Mouse (Mus musculus): Measurements from ENCODE around the gene Zdhhc1.

Zdhhc1 gene

DNA sequence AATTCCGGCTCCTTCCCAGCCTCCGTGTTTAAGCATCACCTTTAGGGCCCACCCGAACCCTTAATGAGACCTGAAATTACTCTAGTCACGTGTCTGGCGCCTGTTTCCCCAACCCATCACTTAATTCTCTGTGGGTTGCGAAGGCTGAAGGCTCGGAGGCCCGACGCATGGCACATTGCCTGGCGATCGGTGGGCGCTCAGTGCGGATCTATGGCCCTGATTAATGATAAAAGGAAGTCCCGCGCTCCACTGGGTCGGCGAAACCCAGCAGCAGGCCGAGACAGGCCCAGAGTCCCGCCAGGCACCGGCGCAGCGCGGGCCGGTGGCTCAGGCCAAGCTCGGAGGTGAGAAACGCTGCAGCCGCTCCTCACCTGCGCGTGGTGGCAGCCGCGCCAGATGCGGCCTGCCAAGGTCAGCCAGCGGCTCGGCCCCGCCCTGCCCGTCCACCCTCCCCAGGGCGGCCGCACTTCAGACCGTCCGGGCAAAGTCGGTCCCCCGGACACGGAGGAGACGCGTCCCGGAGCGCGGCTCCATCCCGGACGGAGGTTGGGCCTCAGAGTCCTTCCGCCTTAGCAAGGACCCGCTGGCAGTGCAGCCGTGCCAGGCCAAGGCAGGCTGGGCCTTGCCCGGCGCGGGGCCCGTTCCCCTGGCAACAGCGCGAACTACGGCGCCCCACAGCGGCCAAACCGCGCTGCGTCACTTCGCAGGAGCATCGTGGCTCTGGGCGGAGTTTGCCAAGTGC lies at the start of gene Zdhhc1:
Zdhhc1 (minus strand) TSS at position 464 of the 742 bp plus-strand sequence.
- DNase-seq (ENCODE audit: low read depth, low spot score): peak; percentile 61

GRCm38 (mm10) chr8:105545249-105545648 lies 48.5 kb upstream of the Zdhhc1 start:
- no peak for DNase-seq (ENCODE audit: low read depth, low spot score)

DNA sequence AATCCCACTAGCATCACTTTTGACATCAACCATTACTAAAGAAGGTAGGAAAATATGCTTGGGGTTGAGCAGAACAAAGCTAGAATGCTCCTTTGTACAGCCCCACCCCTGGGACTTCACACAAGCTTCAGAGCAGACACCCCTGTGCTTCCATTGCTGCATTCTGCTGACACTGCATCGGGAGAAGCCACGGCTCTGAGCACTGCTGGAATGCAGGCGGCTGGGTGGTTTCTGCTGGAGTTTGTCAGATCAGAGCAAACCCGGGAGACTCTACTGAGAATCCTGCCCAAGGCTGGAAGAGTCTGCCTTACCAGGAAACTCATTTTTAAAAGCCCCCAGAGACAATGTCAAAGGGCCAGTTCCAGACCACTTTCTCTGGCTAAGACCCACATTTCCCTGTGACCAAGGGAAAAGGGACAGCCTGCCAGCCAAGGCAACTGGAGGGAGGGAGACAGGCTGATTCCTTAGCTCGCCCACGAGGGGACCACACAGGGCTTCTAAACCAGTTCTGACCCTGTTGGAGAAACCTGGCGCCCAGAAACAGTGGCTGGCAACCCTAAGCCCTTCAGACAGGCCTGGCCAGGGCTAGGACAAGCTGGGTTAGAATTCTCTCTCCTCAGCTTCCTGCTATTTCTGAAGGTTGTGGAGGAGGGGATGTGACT lies 48.0 kb upstream of the Zdhhc1 start:
- DNase-seq (ENCODE audit: low read depth, low spot score): no peak

DNA sequence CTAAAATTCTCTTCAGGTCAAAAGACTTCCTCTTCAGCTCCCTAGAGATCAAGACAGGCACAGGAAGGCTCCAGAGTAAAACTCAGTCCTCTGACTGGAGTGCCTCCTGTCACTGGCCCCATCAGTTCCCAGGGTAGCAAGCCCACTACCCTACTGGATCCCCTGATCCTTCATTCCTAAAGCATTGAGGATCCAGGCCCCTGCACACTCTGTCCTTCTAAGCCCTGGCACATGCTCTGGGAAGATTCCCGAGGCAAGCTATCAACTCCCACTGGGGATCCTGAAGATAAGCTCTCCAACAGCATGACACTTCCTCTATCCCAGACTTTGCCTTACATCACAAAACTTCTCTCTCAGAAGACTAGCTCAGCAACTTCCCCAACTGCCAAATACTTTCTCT lies 47.0 kb upstream of the Zdhhc1 start:
- no peak for DNase-seq (ENCODE audit: low read depth, low spot score)

GRCm38 (mm10) chr8:105542808-105543207 lies 46.1 kb upstream of the Zdhhc1 start:
- DNase-seq (ENCODE audit: low read depth, low spot score): no peak

DNA sequence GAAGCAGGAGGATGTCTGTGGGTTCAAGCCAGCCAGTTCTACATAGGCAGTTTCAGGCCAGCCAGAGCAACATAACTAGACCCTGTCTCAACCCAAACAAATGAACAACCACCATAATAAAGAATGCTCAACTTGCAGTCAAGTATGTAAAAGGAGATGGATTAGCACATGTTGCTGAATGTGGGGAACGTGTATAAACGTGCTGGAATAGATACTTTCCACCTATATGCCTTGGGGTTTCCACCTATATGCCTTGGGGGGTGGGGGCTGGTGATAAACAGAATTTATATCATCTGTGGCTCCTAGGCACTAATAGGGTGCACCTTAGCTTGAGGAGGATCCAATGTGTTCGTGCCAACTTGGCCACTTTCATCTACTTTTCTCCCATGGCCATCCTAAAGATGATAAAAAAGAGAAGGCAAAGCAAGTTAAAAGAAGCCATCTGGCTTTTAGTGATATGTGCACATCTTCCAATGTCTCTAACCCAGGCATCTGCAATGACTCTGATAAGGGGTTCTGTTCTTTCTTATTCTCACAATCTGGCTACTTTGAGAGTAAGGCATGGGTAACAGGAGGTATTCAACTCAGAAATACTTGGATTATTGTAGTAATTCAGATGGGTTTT lies 45.4 kb upstream of the Zdhhc1 start:
- no peak for DNase-seq (ENCODE audit: low read depth, low spot score)

DNA sequence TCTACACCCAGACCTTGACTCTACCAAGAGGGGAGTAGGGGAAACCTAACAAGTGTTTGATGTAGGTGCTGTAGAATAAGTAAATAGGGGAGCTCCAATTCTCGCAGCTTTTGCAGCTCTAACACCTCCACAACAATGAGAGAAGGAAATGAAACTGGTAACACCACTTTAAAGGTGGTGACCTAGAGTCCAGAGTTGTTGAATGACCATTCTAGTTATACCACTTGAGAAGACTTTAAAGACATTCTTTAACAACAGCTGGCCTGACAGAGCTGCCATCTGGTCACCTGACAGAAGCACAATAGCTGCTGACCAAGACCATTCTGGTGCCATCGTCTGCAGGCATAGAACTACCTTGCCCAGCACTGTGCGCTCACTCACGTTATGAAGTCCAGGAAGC lies 42.2 kb upstream of the Zdhhc1 start:
- no peak for DNase-seq (ENCODE audit: low read depth, low spot score)

GRCm38 (mm10) chr8:105537011-105537677 lies 40.4 kb upstream of the Zdhhc1 start:
- DNase-seq (ENCODE audit: low read depth, low spot score): no peak

- no peak for DNase-seq (ENCODE audit: low read depth, low spot score)
Observed at GRCm38 (mm10) chr8:105536546-105536945, 39.8 kb upstream of the Zdhhc1 start.

GRCm38 (mm10) chr8:105533892-105534329 lies 37.2 kb upstream of the Zdhhc1 start:
- DNase-seq (ENCODE audit: low read depth, low spot score): peak; percentile 65

DNA sequence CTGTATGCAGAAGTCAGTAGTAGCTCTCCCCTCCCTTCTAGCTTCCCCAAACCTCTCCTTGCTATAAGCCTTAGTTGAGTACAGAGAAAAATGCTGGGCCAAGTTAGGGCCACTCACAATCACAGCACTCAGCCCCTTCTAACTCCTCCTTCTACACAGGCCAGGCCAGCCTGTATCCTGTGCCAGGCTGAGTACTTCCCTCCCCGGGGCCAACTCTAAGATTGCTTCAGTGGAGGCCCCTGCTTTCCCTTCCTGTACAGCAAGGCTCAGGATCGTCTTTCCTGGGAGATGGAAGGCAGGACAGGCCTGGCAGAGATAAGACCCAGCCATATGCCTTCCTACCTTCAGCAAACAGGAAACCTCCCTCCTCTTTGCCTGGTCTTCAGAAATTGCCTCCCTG lies 36.7 kb upstream of the Zdhhc1 start:
- no peak for DNase-seq (ENCODE audit: low read depth, low spot score)

DNA sequence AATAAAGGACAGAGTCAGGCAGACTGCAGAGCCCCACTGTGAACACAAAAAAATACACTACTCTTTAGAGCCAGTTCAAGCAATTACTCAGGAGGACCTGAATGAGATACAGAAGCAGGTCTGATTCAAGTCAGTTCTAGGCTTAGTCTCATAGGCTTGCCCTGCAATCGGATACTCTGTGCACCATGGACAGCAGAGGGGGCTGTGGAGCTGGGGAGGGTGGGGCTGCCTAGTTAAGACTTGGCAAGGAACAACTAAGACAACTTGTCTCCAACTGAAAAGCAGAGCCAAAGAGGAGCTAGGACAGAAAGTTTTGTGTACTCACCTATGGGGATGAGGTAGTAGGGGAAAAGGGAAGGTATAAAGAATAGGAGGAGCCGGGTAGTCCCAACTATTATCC lies 35.1 kb upstream of the Zdhhc1 start:
- DNase-seq (ENCODE audit: low read depth, low spot score): no peak

GRCm38 (mm10) chr8:105529271-105529670 lies 32.6 kb upstream of the Zdhhc1 start:
- no peak for DNase-seq (ENCODE audit: low read depth, low spot score)

DNA sequence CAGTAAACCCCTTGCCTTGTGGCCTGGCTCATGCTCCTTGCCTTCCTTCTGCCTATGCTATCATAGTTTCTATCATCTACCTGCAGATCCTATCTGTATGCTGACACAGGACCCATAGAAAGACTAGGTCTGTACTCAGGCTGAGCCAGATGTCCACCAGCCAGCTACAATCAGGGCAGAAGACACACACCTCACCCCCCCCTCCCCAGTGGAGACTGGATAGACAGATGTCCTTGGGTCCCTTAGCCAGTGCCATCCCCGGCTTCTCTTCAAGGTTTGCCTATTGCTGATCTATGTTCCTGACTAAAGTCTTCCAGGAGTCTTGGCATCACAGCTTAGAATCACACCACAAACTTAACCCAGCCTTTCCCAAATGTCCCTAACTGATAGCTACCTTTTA lies 31.5 kb upstream of the Zdhhc1 start:
- DNase-seq (ENCODE audit: low read depth, low spot score): no peak

- no peak for DNase-seq (ENCODE audit: low read depth, low spot score)
Observed at GRCm38 (mm10) chr8:105527110-105527509, 30.4 kb upstream of the Zdhhc1 start.

DNA sequence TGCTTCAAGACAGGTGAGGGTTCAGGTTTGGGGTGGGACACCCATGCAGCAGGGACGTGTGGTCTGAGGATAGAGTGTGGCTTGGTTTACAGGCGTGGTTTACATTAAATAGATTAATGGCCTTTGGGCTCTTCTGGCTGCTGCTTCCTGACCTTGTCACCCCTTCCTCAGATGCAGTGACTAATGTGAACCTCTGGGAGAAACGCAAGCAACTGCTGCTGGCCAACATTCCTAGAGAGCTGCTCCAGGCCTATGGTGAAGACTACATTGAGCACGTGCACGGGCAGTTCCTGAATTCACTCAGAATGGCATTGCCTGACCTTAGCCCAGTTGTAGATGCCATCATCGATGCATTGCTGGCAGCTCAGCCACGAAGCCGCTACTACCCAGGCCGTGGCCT lies 26.2 kb upstream of the Zdhhc1 start:
- DNase-seq (ENCODE audit: low read depth, low spot score): no peak

DNA sequence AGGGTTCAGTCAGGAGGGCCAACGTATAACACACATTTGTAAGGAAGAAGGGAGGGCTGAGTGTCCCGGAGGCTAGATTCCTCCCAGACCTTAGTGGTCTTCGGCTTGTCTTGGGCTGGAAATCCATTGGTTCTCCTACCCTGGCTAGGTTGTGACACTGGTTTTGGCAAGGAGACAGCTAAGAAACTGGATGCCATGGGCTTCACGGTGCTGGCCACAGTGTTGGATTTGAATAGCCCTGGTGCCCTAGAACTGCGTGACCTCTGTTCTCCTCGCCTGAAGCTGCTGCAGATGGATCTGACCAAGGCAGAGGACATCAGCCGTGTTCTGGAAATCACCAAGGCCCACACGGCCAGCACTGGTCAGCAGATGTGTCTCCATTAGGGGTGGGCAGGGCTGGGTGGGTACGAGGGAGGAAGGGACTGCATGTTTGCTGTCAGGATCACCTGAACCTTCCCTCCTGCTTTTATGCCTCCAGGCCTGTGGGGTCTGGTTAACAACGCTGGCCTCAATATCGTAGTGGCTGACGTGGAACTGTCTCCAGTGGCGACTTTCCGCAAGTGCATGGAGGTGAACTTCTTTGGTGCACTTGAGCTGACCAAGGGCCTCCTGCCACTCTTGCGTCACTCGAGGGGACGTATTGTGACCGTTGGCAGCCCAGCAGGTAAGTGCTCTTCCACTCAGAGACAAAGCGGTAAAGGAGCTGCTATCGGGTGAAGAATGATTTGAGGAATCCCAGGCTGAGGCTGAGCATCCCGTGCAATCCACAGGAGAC lies 25.5 kb upstream of the Zdhhc1 start:
- DNase-seq (ENCODE audit: low read depth, low spot score): no peak

DNA sequence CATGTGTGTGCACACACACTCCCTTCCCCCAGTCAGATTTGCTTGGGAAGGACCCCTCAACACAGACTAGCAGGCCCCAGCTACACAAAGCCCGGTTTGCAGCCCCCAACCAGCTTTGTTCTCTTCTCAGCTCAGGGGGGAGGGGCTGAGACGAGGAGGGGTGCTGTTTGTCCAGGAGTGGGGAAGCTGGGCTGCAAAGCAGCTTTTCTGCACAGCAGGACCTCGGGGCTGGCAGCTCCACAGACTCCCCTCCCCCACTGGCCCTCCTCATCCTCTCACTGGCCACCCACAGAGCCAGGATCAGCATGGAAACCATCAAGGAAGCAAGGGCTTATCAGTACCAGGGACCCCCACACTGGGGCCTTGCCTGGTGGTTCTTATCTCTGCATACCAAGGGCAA lies 24.4 kb upstream of the Zdhhc1 start:
- no peak for DNase-seq (ENCODE audit: low read depth, low spot score)

DNA sequence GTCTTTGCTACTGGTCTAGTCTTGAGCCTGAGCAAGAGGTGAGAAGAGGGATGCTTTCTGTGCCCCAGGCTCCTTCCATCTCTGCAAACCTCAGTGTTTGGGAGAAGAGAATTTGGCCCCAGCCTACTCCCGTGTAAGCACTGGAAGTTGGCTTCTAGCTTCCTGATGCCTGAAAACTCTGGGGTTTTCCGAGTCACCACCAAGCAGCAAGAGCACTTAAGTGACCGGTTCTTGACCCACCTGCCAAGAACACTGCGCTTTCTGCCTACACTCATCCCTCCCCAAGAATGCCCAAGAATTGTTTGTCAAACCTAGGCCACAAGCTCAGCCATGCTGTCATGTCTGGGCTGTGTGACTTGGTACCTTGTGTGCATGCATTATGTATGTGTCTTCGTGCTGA lies 23.8 kb upstream of the Zdhhc1 start:
- no peak for DNase-seq (ENCODE audit: low read depth, low spot score)

- no peak for DNase-seq (ENCODE audit: low read depth, low spot score)
Observed at GRCm38 (mm10) chr8:105519591-105519990, 22.9 kb upstream of the Zdhhc1 start.
